Mouse (Mus musculus): ENCODE results near the gene Slc12a9. TPM values are rescaled to one million over a fixed set of nuclear protein-coding genes. Genes with fewer than 3 reads are reported as not detected.
A peak's percentile ranks its signal among the peaks of the same experiment; 100 is the strongest.

Slc12a9 gene
- total RNA-seq, 2 experiments from 2014 or later: 2.7 to 3.0 TPM

- DNase-seq (ENCODE audit: low spot score): peak; percentile 87
- intact Hi-C loops (cut with DNase I): loop anchor here (1.0 kb wide), 1 partner anchor 9 kb away; no protein-coding TSS in a partner anchor
Observed at GRCm38 (mm10) chr5:137348482-137349383, 15.3 kb upstream of the Slc12a9 start.

GRCm38 (mm10) chr5:137347856-137348255 is 14.5 kb upstream of the Slc12a9 start:
- no peak for DNase-seq (ENCODE audit: low spot score)
- intact Hi-C loops (cut with DNase I): no loop called here

GRCm38 (mm10) chr5:137346983-137347382 is 13.6 kb upstream of the Slc12a9 start:
- no peak for DNase-seq (ENCODE audit: low spot score)
- intact Hi-C loops (cut with DNase I): no loop called here

DNA sequence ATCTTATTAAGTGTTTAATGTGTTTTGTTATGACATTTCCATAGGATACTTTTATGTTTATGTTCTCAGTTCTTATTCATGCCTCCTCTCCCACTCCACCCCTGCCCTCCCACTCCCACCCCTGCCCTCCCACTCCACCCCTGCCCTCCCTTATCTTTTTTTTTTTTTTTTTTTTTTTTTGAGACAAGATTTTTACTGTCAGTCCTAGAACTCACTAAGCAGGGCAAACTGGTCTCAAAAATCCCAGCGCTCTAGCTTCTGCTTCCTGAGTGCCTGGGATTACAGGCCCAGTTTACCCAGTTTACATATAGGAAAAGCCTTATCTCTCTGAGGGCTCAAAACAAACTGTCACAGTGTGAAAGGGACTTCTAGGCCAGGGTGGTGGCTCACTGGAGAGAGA is 13.0 kb upstream of the Slc12a9 start:
- no peak for DNase-seq (ENCODE audit: low spot score)
- intact Hi-C loops (cut with DNase I): no loop called here

GRCm38 (mm10) chr5:137345821-137346220 is 12.4 kb upstream of the Slc12a9 start:
- DNase-seq (ENCODE audit: low spot score): no peak
- intact Hi-C loops (cut with DNase I): no loop called here

GRCm38 (mm10) chr5:137343869-137344268 is 10.5 kb upstream of the Slc12a9 start:
- intact Hi-C loops (cut with DNase I): no loop called here
- no peak for DNase-seq (ENCODE audit: low spot score)

GRCm38 (mm10) chr5:137343412-137343811 is 10.0 kb upstream of the Slc12a9 start:
- DNase-seq (ENCODE audit: low spot score): no peak
- intact Hi-C loops (cut with DNase I): no loop called here

GRCm38 (mm10) chr5:137342407-137343012 is 9.1 kb upstream of the Slc12a9 start:
- intact Hi-C loops (cut with DNase I): no loop called here
- no peak for DNase-seq (ENCODE audit: low spot score)

- intact Hi-C loops (cut with DNase I): no loop called here
- no peak for DNase-seq (ENCODE audit: low spot score)
Observed at GRCm38 (mm10) chr5:137340222-137340621, 6.8 kb upstream of the Slc12a9 start.

GRCm38 (mm10) chr5:137339290-137339979 is 6.0 kb upstream of the Slc12a9 start:
- peak; percentile 70 for DNase-seq (ENCODE audit: low spot score)
- intact Hi-C loops (cut with DNase I): loop anchor here (1.0 to 10.0 kb wide), 4 partner anchors 10 to 438 kb away; partner anchors contain the start of genes Epo, Gnb2, Pop7 and Ppp1r35

DNA sequence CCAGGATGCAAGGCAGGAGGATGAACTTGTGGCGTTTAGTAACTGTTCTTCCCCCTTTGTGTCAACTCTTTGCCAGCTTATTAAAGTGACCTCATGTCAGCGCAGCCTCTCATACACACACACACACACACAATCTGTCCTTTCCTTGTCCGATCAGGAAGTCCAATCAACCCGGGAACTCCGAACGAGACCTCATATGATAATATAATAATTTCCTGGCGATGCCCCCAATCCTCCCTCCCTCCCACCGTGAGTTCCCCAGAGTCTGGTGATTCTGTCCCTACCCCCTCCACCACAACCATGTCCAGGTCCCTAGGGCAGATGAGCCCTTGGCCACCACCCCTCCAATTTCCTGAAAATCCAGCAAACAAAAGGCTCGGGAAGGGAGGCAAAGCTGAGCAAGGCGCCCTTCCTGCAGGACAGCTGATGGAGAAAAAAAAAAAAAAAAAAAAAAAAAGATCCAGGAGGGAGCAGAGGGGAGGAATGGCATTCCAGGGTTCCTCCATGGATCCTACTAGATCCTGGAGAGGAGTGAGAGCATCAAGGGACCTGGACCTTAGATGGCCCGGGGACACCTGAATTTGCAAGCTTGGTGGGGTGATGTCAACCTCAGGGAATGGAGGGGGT is 5.4 kb upstream of the Slc12a9 start:
- intact Hi-C loops (cut with DNase I): loop anchor here (1.0 to 10.0 kb wide), 4 partner anchors 11 to 439 kb away; partner anchors contain the start of genes Epo, Gnb2, Pop7 and Ppp1r35
- peak; percentile 67 for DNase-seq (ENCODE audit: low spot score)

DNA sequence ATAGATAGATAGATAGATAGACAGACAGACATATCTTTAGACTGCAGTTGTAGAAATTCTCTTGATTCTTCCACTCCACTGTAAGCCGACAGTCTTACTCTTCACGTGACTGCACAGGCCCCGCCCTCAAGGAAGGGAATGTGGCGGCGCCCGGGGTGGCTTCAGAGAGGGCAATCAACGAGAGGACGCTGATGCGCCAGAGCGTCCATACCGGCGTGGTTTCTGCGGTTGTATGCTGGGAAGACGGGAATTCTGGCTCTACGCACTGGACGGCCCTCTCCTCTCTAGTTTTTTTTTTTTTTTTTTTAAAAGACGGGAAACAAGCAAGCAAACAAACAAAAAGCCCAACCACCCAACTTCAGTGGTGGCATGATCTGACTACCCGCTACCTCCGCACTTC is 4.9 kb upstream of the Slc12a9 start:
- peak; percentile 85 for DNase-seq (ENCODE audit: low spot score)
- intact Hi-C loops (cut with DNase I): loop anchor here (5.0 to 10.0 kb wide), 3 partner anchors 167 to 439 kb away; partner anchors contain the start of genes Epo, Gnb2, Pop7 and Ppp1r35

GRCm38 (mm10) chr5:137337190-137337589 is 3.8 kb upstream of the Slc12a9 start:
- intact Hi-C loops (cut with DNase I): loop anchor here (5.0 to 10.0 kb wide), 3 partner anchors 168 to 440 kb away; partner anchors contain the start of genes Epo, Gnb2, Pop7 and Ppp1r35
- no peak for DNase-seq (ENCODE audit: low spot score)

DNA sequence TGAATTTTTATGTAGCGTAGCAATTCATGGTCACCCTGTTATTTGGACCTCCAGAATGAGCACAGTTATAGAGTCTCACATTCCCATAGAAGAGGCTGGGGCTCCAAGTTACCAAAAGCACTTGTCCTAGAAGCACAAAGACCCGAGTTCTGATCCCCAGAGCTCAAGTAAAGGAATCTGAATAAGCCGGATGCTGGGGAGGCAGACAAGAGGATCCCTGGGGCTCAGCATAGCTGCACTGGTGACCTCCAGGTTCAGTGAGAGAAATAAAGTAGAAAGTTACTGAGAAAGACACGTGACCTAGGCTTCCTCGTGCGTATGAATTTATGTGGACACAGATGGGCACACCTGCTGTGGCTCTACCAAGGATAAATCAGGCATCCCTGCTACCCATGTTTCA is 1.7 kb upstream of the Slc12a9 start:
- intact Hi-C loops (cut with DNase I): loop anchor here (5.0 to 10.0 kb wide), 3 partner anchors 170 to 442 kb away; partner anchors contain the start of genes Epo, Gnb2, Pop7 and Ppp1r35
- DNase-seq (ENCODE audit: low spot score): no peak

- intact Hi-C loops (cut with DNase I): loop anchor here (10.0 kb wide), 1 partner anchor 170 kb away; the partner anchor contains the start of gene Pop7
- no peak for DNase-seq (ENCODE audit: low spot score)
Observed at GRCm38 (mm10) chr5:137334317-137334716, 920 bp upstream of the Slc12a9 start.

DNA sequence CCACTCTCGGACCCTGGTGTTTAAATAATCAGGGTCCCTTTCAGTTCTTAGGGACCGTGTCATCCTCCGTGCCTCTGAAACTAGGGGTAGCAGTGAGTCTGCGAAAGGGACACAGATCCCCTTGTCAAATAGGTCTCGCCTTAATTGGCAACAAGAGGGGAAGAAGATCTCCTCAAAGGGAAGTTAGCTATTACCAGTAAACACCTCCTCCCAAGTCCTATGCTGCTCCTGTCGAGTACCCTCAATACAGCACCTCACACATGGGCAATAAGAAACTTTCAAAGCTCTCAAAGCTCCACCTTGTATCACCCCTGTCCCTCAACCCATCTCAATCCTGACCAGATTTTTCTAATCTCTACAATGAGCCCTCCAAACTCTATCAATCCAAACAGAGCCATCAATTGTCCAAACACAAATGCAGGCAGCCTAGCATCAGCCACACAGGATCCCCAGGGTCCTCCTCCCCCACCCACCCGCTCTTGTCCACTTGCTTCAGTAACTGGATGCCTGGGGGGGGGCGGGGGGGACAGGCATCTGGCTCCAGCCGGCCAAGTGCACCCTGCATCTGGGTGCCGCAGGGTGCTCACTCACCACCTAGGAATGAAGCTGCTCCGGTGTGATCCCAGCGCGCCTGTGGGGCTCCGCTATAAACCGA is 413 bp downstream of the Slc12a9 start:
- intact Hi-C loops (cut with DNase I): loop anchor here (2.0 to 10.0 kb wide), 2 partner anchors 46 to 172 kb away; partner anchors contain the start of gene Pop7
- no peak for DNase-seq (ENCODE audit: low spot score)

DNA sequence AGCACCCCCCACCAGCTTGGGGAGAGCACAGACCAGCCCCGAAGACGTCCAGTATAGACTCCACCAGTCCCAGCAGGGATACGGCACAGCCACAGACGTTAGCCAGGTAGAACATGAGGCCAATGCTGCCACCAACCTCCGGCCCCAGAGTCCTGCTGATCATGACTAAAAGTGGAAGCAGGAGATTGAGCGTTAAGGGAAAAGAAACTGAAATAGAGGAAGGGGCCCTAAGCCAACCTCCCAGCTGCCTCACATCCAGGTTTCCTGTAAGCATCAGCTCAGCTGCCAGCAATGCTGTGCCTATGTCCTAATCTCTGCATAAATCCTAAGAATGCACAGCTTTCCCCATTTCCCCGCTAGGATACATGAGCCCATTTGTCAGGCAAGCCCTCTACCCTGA is 2.5 kb downstream of the Slc12a9 start:
- no peak for DNase-seq (ENCODE audit: low spot score)
- intact Hi-C loops (cut with DNase I): loop anchor here (10.0 kb wide), 1 partner anchor 174 kb away; the partner anchor contains the start of gene Pop7

DNA sequence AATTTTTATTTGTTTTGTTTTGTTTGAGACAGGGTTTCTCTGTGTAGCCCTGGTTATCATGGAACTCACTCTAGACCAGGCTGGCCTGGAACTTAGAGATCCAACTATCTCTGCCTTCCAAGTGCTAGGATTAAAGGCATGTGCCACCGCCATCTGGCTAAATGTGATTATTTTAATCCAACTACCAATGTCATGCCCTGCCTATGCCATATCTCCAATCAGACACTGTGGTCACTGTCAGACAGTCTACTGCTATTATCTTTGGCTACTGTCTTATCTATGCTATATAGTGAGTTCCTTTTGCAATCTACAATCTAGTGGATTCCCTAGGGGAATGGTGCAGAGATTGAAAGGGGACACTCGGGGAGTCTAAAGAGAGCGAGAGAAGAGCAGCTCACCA is 12.4 kb downstream of the Slc12a9 start:
- DNase-seq (ENCODE audit: low spot score): no peak
- intact Hi-C loops (cut with DNase I): no loop called here

GRCm38 (mm10) chr5:137318570-137318969 is 14.8 kb downstream of the Slc12a9 start:
- intact Hi-C loops (cut with DNase I): no loop called here
- DNase-seq (ENCODE audit: low spot score): no peak
